Comparison of ENCODE assay signal across 8 mouse cellular contexts in genomic region chr13:55105045-55105952, GRCm38 (mm10). TPM values are rescaled to one million over a fixed set of nuclear protein-coding genes. Genes with fewer than 3 reads are reported as not detected.
DNase-seq lines count a peak whose midpoint lies in the region; ATAC-seq and TF ChIP-seq lines count a peak whose summit lies in the region.

Gene Zfp346, plus strand, starts transcription at chr13:55105311.

- in situ Hi-C loops in CH12.LX (cut with MboI; ENCODE audit: low pct_ligation_motif_present, low pct_unique_long_range_greater_than_20kb, low sequenced_read_pairs): no loop called here

- WGBS in forebrain, embryonic 11.5 days: under 1% methylated on average over 58 of the region's 66 CpGs
- under 1% methylated on average over 66 of the region's 66 CpGs for WGBS in heart, embryonic 16.5 days
- WGBS in liver, embryonic 15.5 days (ENCODE audit: insufficient replicate concordance): under 1% methylated on average over 66 of the region's 66 CpGs
- WGBS in neural tube, embryonic 12.5 days: 1% methylated on average over 66 of the region's 66 CpGs

- no peaks in the 10 kb centered on the region for H3K27me3 ChIP-seq in CH12.LX (replicated peaks)
- no peaks in the 10 kb centered on the region for H3K27me3 ChIP-seq in forebrain, embryonic 11.5 days (ENCODE audit: control insufficient read depth, insufficient read depth, low read length)
- H3K27me3 ChIP-seq in heart, embryonic 16.5 days (ENCODE audit: control insufficient read depth, insufficient read depth, low read length): no peaks in the 10 kb centered on the region
- no peaks in the 10 kb centered on the region for H3K27me3 ChIP-seq in liver, embryonic 15.5 days
- no peaks in the 10 kb centered on the region for H3K27me3 ChIP-seq in neural tube, embryonic 12.5 days (replicated peaks)

- peak within 1 kb of the TSS; percentile 40 for H3K4me2 ChIP-seq in CH12.LX (ENCODE audit: insufficient read depth, low read depth, poor library complexity, severe bottlenecking)
- peak within 1 kb of the TSS; percentile 74 for H3K4me2 ChIP-seq in forebrain, embryonic 11.5 days (ENCODE audit: low read depth, low read length, severe bottlenecking)
- peak within 1 kb of the TSS; percentile 91 for H3K4me2 ChIP-seq in heart, embryonic 16.5 days (ENCODE audit: low read depth, low read length)
- H3K4me2 ChIP-seq in liver, embryonic 15.5 days: peak within 1 kb of the TSS; percentile 86
- H3K4me2 ChIP-seq in neural tube, embryonic 12.5 days (replicated peaks): peak within 1 kb of the TSS; percentile 82

- no peak for TF ChIP-seq EP300 in CH12.LX (IDR thresholded peaks at IDR 0.05; ENCODE audit: low read length)

- peak within 1 kb of the TSS; percentile 74 to 96 (median 95) for H3K4me3 ChIP-seq in CH12.LX (replicated peaks in 1 of 3; ENCODE audit: low read depth in 2 of 3, low read length in 2 of 3, poor library complexity in 1 of 3)
- peak within 1 kb of the TSS; percentile 85 for H3K4me3 ChIP-seq in forebrain, embryonic 11.5 days (ENCODE audit: low read depth, low read length)
- H3K4me3 ChIP-seq in heart, embryonic 16.5 days (ENCODE audit: low read length): peak within 1 kb of the TSS; percentile 83
- H3K4me3 ChIP-seq in liver, embryonic 15.5 days (replicated peaks): peak within 1 kb of the TSS; percentile 89
- peak within 1 kb of the TSS; percentile 82 for H3K4me3 ChIP-seq in neural tube, embryonic 12.5 days

- dilution Hi-C loops in CH12.LX (cut with MboI; ENCODE audit: extremely low pct_ligation_motif_present, extremely low pct_unique_long_range_greater_than_20kb, low sequenced_read_pairs): no loop called here

- no peak for TF ChIP-seq RAD21 in CH12.LX (IDR thresholded peaks at IDR 0.05; ENCODE audit: low read depth, low read length)

- ATAC-seq in forebrain, embryonic 11.5 days (replicated peaks; ENCODE audit: low FRiP score): peak; percentile 92
- ATAC-seq in heart, embryonic 16.5 days (replicated peaks; ENCODE audit: extremely low read depth, insufficient read depth, low FRiP score): peak; percentile 93
- peak; percentile 87 for ATAC-seq in liver, embryonic 15.5 days (ENCODE audit: insufficient read depth)
- ATAC-seq in neural tube, embryonic 12.5 days (ENCODE audit: low FRiP score, low read depth): peak; percentile 93

- peaks cover 0 to 24% of the 10 kb centered on the region in 2 experiments; a peak in 3 of 4 replicates for H3K4me1 ChIP-seq in CH12.LX (ENCODE audit: control insufficient read depth in 1 of 2, insufficient read depth in 2 of 2)
- H3K4me1 ChIP-seq in forebrain, embryonic 11.5 days (replicated peaks; ENCODE audit: control insufficient read depth, insufficient read depth, low read length): peaks cover 3% of the 10 kb centered on the region; the same call in 1 of the 2 replicates
- peaks cover 22% of the 10 kb centered on the region for H3K4me1 ChIP-seq in heart, embryonic 16.5 days (ENCODE audit: control insufficient read depth, insufficient read depth, low read length)
- peaks cover 40% of the 10 kb centered on the region for H3K4me1 ChIP-seq in liver, embryonic 15.5 days (replicated peaks)
- H3K4me1 ChIP-seq in neural tube, embryonic 12.5 days: peaks cover 6% of the 10 kb centered on the region

- peak; percentile 98 for TF ChIP-seq POLR2A in CH12.LX (IDR thresholded peaks at IDR 0.05; ENCODE audit: low read depth, low read length)

- peaks cover 11% of the 10 kb centered on the region for H3K79me2 ChIP-seq in CH12.LX (replicated peaks; ENCODE audit: control insufficient read depth, extremely low read depth, insufficient read depth, poor library complexity, severe bottlenecking)

- peak within 1 kb of the TSS; percentile 77 for H3K9ac ChIP-seq in CH12.LX (ENCODE audit: insufficient read depth, low read depth)
- peak within 1 kb of the TSS; percentile 87 for H3K9ac ChIP-seq in forebrain, embryonic 11.5 days (ENCODE audit: low read length)
- peak within 1 kb of the TSS; percentile 83 for H3K9ac ChIP-seq in heart, embryonic 16.5 days (ENCODE audit: low read length)
- peak within 1 kb of the TSS; percentile 81 for H3K9ac ChIP-seq in liver, embryonic 15.5 days
- peak within 1 kb of the TSS; percentile 86 for H3K9ac ChIP-seq in neural tube, embryonic 12.5 days

- H3K36me3 ChIP-seq in CH12.LX (replicated peaks in 1 of 2; ENCODE audit: control insufficient read depth in 1 of 2, insufficient read depth in 1 of 2, low read length in 1 of 2): peaks cover 8 to 24% of the 10 kb centered on the region in 2 experiments
- no peaks in the 10 kb centered on the region for H3K36me3 ChIP-seq in forebrain, embryonic 11.5 days (ENCODE audit: control insufficient read depth, insufficient read depth, low read length)
- H3K36me3 ChIP-seq in heart, embryonic 16.5 days (ENCODE audit: control insufficient read depth, insufficient read depth): peaks cover 4% of the 10 kb centered on the region; the same call in 1 of the 2 replicates
- H3K36me3 ChIP-seq in liver, embryonic 15.5 days (replicated peaks): peaks cover 24% of the 10 kb centered on the region
- peaks cover 15% of the 10 kb centered on the region for H3K36me3 ChIP-seq in neural tube, embryonic 12.5 days

- peak; percentile 96 for DNase-seq in CH12.LX (ENCODE audit: extremely low read depth)
- DNase-seq in c-Kit-positive CD71-positive TER-119-negative erythroid progenitor cells, embryonic 14.5 days (ENCODE audit: low read depth): peak; percentile 93
- DNase-seq in forebrain, embryonic 11.5 days (ENCODE audit: low spot score): peak; percentile 98
- DNase-seq in kidney, postnatal 36 days: peak; percentile 99 to 100
- DNase-seq in telencephalon, adult 2 months (ENCODE audit: low read depth, low spot score): peak; percentile 87

- no peaks in the 10 kb centered on the region for H3K9me3 ChIP-seq in CH12.LX (replicated peaks; ENCODE audit: low read length)
- H3K9me3 ChIP-seq in forebrain, embryonic 11.5 days (ENCODE audit: control insufficient read depth, low read length): no peaks in the 10 kb centered on the region
- H3K9me3 ChIP-seq in heart, embryonic 16.5 days (replicated peaks; ENCODE audit: control insufficient read depth, low read length): no peaks in the 10 kb centered on the region
- H3K9me3 ChIP-seq in liver, embryonic 15.5 days (replicated peaks): no peaks in the 10 kb centered on the region
- no peaks in the 10 kb centered on the region for H3K9me3 ChIP-seq in neural tube, embryonic 12.5 days

- H3K27ac ChIP-seq in CH12.LX (ENCODE audit: insufficient read depth, low read depth): peak within 1 kb of the TSS; percentile 18
- H3K27ac ChIP-seq in forebrain, embryonic 11.5 days (ENCODE audit: low read depth, low read length): peak within 1 kb of the TSS; percentile 80
- H3K27ac ChIP-seq in heart, embryonic 16.5 days (ENCODE audit: low read length): peak within 1 kb of the TSS; percentile 84
- H3K27ac ChIP-seq in liver, embryonic 15.5 days (replicated peaks): peak within 1 kb of the TSS; percentile 84
- peak within 1 kb of the TSS; percentile 64 for H3K27ac ChIP-seq in neural tube, embryonic 12.5 days

- TF ChIP-seq CTCF in CH12.LX (conservative IDR thresholded peaks at IDR 0.05 in 1 of 2, IDR thresholded peaks at IDR 0.05 in 1 of 2; ENCODE audit: low read depth in 2 of 2, low read length in 2 of 2): no peak

TF ChIP-seq in CH12.LX, 34 proteins besides CTCF, POLR2A, EP300 and RAD21 (continues in another document):
- TF ChIP-seq MEF2A (IDR thresholded peaks at IDR 0.05; ENCODE audit: borderline replicate concordance, low read depth, low read length): no peak
- TF ChIP-seq ETS1 (conservative IDR thresholded peaks at IDR 0.05; ENCODE audit: low read depth, low read length): no peak
- TF ChIP-seq ZKSCAN1 (IDR thresholded peaks at IDR 0.05; ENCODE audit: borderline replicate concordance, low read depth, low read length): no peak
- TF ChIP-seq MXI1 (IDR thresholded peaks at IDR 0.05; ENCODE audit: low read depth, low read length): peak; percentile 63; the same call in 1 of the 2 replicates
- TF ChIP-seq USF1 (IDR thresholded peaks at IDR 0.05; ENCODE audit: low read depth, low read length): no peak
- TF ChIP-seq TBP (conservative IDR thresholded peaks at IDR 0.05; ENCODE audit: low read depth, low read length): peak; percentile 51
- TF ChIP-seq ELF1 (IDR thresholded peaks at IDR 0.05; ENCODE audit: low read depth, low read length): peak; percentile 55; the same call in 1 of the 2 replicates
- TF ChIP-seq CHD1 (IDR thresholded peaks at IDR 0.05; ENCODE audit: low read depth, low read length): no peak
- peak; percentile 35; the same call in 1 of the 2 replicates for TF ChIP-seq UBTF (IDR thresholded peaks at IDR 0.05; ENCODE audit: low read depth, low read length)
- no peak for TF ChIP-seq IRF4 (IDR thresholded peaks at IDR 0.05; ENCODE audit: low read depth, low read length)
- no peak for TF ChIP-seq PAX5 (IDR thresholded peaks at IDR 0.05; ENCODE audit: low read length)
- no peak for TF ChIP-seq USF2 (conservative IDR thresholded peaks at IDR 0.05; ENCODE audit: low read depth, low read length)
- TF ChIP-seq NELFE (IDR thresholded peaks at IDR 0.05; ENCODE audit: low read depth, low read length): peak; percentile 91
- TF ChIP-seq GABPA (IDR thresholded peaks at IDR 0.05; ENCODE audit: insufficient replicate concordance, low read depth, low read length): no peak
- TF ChIP-seq CHD2 (IDR thresholded peaks at IDR 0.05; ENCODE audit: low read length): peak; percentile 98
- TF ChIP-seq KAT2A (IDR thresholded peaks at IDR 0.05; ENCODE audit: insufficient replicate concordance, low read length): no peak
- no peak for TF ChIP-seq MAX (IDR thresholded peaks at IDR 0.05; ENCODE audit: low read length)
- no peak for TF ChIP-seq SMC3 (IDR thresholded peaks at IDR 0.05; ENCODE audit: low read depth, low read length)
- TF ChIP-seq NRF1 (IDR thresholded peaks at IDR 0.05; ENCODE audit: low read depth, low read length): peak; percentile 96
- no peak for TF ChIP-seq JUND (conservative IDR thresholded peaks at IDR 0.05; ENCODE audit: low read depth, low read length)
- peak; percentile 83 for TF ChIP-seq TCF12 (IDR thresholded peaks at IDR 0.05; ENCODE audit: low read depth, low read length)
- no peak for TF ChIP-seq JUN (IDR thresholded peaks at IDR 0.05; ENCODE audit: insufficient read depth, low read depth, low read length)
- TF ChIP-seq RCOR1 (conservative IDR thresholded peaks at IDR 0.05; ENCODE audit: low read depth, low read length): no peak
- peak; percentile 42 for TF ChIP-seq SIN3A (IDR thresholded peaks at IDR 0.05; ENCODE audit: low read length)

RNA-seq across cellular contexts. Expression of gene Zfp346, which starts in this region (rescaled TPM):
- total RNA-seq in CH12.LX (2012; rRNA removed) (12.4 and 15.4 TPM in 2 replicates), CH12.LX (2014; rRNA removed) (11.3 and 12.4 TPM in 2 replicates)
- polyA plus RNA-seq in CH12.LX (2012; ENCODE audit: insufficient read length, low read depth): 18.6 and 19.2 TPM in 2 replicates
- 26.0 and 28.0 TPM in 2 replicates for polyA plus RNA-seq in forebrain, embryonic 11.5 days (2014; fragmentation: Nextera tagmentation; extraction: Ambion mirVana)
- 19.1 and 20.6 TPM in 2 replicates for polyA plus RNA-seq in heart, embryonic 16.5 days (2015; fragmentation: Nextera tagmentation; extraction: Ambion mirVana)
- polyA plus RNA-seq in liver, embryonic 15.5 days (2015; fragmentation: Nextera tagmentation; extraction: Ambion mirVana): 6.9 and 7.9 TPM in 2 replicates
- polyA plus RNA-seq in neural tube, embryonic 12.5 days (2016; fragmentation: Nextera tagmentation; extraction: Ambion mirVana): 23.7 and 26.1 TPM in 2 replicates

Comparison
In these comparisons a context has a peak if more than half of its experiments do, and no peak if none do; other contexts are left out.
1. Peak in every context shown above with its lines: DNase-seq, ATAC-seq, H3K4me3 ChIP-seq and H3K27ac ChIP-seq.
2. H3K27ac ChIP-seq: peak in every context shown above with its lines; median percentile 84 in heart, embryonic 16.5 days; 84 in liver, embryonic 15.5 days; 80 in forebrain, embryonic 11.5 days; 64 in neural tube, embryonic 12.5 days; 18 in CH12.LX.
3. H3K4me2 ChIP-seq: peak in every context shown above with its lines; median percentile 91 in heart, embryonic 16.5 days; 86 in liver, embryonic 15.5 days; 82 in neural tube, embryonic 12.5 days; 74 in forebrain, embryonic 11.5 days; 40 in CH12.LX.